Mouse (Mus musculus) monocyte, adult 2 months (primary cell): ENCODE measurements around the gene Pigv.
"Not testable (repeated sequence)": the region's sequence is repeated elsewhere in the genome, so short reads cannot be mapped to it uniquely, and the experiment has no call there.

Source experiments
- DNase-seq, 2 experiments: peaks; one replicate each; pipeline ENCODE4 v3.0.0; 2022; ENCODE audit warnings: low spot score in 2 of 2, low read depth in 1 of 2

Pigv gene

GRCm38 (mm10) chr4:133672845-133673647 lies 599 bp upstream of the Pigv start:
- no peak for DNase-seq

GRCm38 (mm10) chr4:133671184-133671880 lies 1.1 kb downstream of the Pigv start:
- DNase-seq: peak in 1 of 2 experiments; percentile 54

GRCm38 (mm10) chr4:133669652-133670210 lies 2.7 kb downstream of the Pigv start:
- DNase-seq: no peak

GRCm38 (mm10) chr4:133668537-133668936 lies 3.9 kb downstream of the Pigv start:
- no peak for DNase-seq

- peak in 1 of 2 experiments; percentile 46 for DNase-seq
Observed at GRCm38 (mm10) chr4:133666199-133666598, 6.2 kb downstream of the Pigv start.

- no peak for DNase-seq
Observed at GRCm38 (mm10) chr4:133665118-133665517, 7.3 kb downstream of the Pigv start.

GRCm38 (mm10) chr4:133662945-133663344 lies 9.5 kb downstream of the Pigv start:
- DNase-seq: no peak

GRCm38 (mm10) chr4:133662421-133662820 lies 10.0 kb downstream of the Pigv start:
- DNase-seq: no peak

GRCm38 (mm10) chr4:133660193-133661155 lies 12.0 kb downstream of the Pigv start:
- no peak for DNase-seq

GRCm38 (mm10) chr4:133659497-133660192 lies 12.8 kb downstream of the Pigv start:
- DNase-seq: peak; percentile 59 to 68

- DNase-seq: no peak
Observed at GRCm38 (mm10) chr4:133658729-133659128, 13.7 kb downstream of the Pigv start.

GRCm38 (mm10) chr4:133657829-133658458 lies 14.5 kb downstream of the Pigv start:
- no peak for DNase-seq

GRCm38 (mm10) chr4:133656997-133657396 lies 15.4 kb downstream of the Pigv start:
- no peak for DNase-seq

- no peak for DNase-seq
Observed at GRCm38 (mm10) chr4:133656294-133656693, 16.2 kb downstream of the Pigv start.

- DNase-seq: not testable (repeated sequence)
Observed at GRCm38 (mm10) chr4:133654070-133654469, 18.4 kb downstream of the Pigv start.

GRCm38 (mm10) chr4:133652746-133653145 lies 19.7 kb downstream of the Pigv start:
- no peak for DNase-seq

- DNase-seq: no peak
Observed at GRCm38 (mm10) chr4:133651986-133652385, 20.5 kb downstream of the Pigv start.

- DNase-seq: no peak
Observed at GRCm38 (mm10) chr4:133651445-133651844, 21.0 kb downstream of the Pigv start.

- DNase-seq: peak; percentile 68 to 74
Observed at GRCm38 (mm10) chr4:133649989-133650699, 22.3 kb downstream of the Pigv start, which contains the start of gene Zdhhc18. Gene Zdhhc18 (minus strand): TSS chr4:133650154.
